Mouse (Mus musculus): ENCODE measurements at regions not wholly inside any gene's neighbourhood (a gene's known extent, or its start where the extent isn't known, plus 50 kb on each side); places are given as distances from the start of the nearest gene placed in this dataset.

- H3K27me3 ChIP-seq (ENCODE audit: control insufficient read depth in 1 of 2, insufficient read depth in 2 of 2, low read length in 2 of 2): no peaks in the 10 kb centered on the region; a peak in 1 of 4 replicates
- H3K4me3 ChIP-seq (ENCODE audit: control insufficient read depth in 1 of 2, insufficient read depth in 1 of 2, low read depth in 2 of 2, low read length in 2 of 2): no peak overlapping the region
- no peaks in the 10 kb centered on the region for H3K36me3 ChIP-seq (ENCODE audit: control insufficient read depth in 1 of 2, insufficient read depth in 2 of 2, low read length in 2 of 2)
- H3K4me1 ChIP-seq (ENCODE audit: control insufficient read depth in 1 of 2, insufficient read depth in 2 of 2, low read length in 2 of 2): no peaks in the 10 kb centered on the region
- no peaks in the 10 kb centered on the region for H3K79me2 ChIP-seq (ENCODE audit: control insufficient read depth, insufficient read depth, low read length, poor library complexity)
- H3K9ac ChIP-seq (ENCODE audit: control insufficient read depth, low read depth, low read length, poor library complexity, severe bottlenecking): no peak overlapping the region
- H3K27ac ChIP-seq (ENCODE audit: control insufficient read depth, low read depth, low read length): no peak overlapping the region
- TF ChIP-seq SIN3A (IDR thresholded peaks at IDR 0.05; ENCODE audit: low read length): no peak
- TF ChIP-seq ZC3H11A (IDR thresholded peaks at IDR 0.05; ENCODE audit: low read depth, low read length): no peak
- no peak for TF ChIP-seq BHLHE40 (IDR thresholded peaks at IDR 0.05; ENCODE audit: borderline replicate concordance, low read depth, low read length)
- TF ChIP-seq EP300 (IDR thresholded peaks at IDR 0.05; ENCODE audit: low read depth in 1 of 2, low read length in 2 of 2): no peak
- TF ChIP-seq MEF2A (IDR thresholded peaks at IDR 0.05; ENCODE audit: extremely low read depth, insufficient replicate concordance, low read depth, low read length, poor library complexity, severe bottlenecking): no peak
- TF ChIP-seq ZNF384 (IDR thresholded peaks at IDR 0.05; ENCODE audit: low read depth, low read length): no peak
- no peak for TF ChIP-seq GATA1 (IDR thresholded peaks at IDR 0.05; ENCODE audit: low read depth, low read length)
- TF ChIP-seq MXI1 (IDR thresholded peaks at IDR 0.05; ENCODE audit: low read depth, low read length): no peak
- no peak for TF ChIP-seq ZKSCAN1 (IDR thresholded peaks at IDR 0.05; ENCODE audit: low read depth, low read length)
- no peak for TF ChIP-seq USF1 (IDR thresholded peaks at IDR 0.05; ENCODE audit: low read depth, low read length)
- TF ChIP-seq MAFK (IDR thresholded peaks at IDR 0.05; ENCODE audit: borderline replicate concordance, low read depth, low read length): no peak
- TF ChIP-seq ELF1 (IDR thresholded peaks at IDR 0.05; ENCODE audit: low read depth, low read length): no peak
- no peak for TF ChIP-seq POLR2A (IDR thresholded peaks at IDR 0.05; ENCODE audit: control insufficient read depth in 1 of 2, insufficient read depth in 1 of 2, low read depth in 1 of 2, low read length in 2 of 2, poor library complexity in 1 of 2)
- TF ChIP-seq ETS1 (IDR thresholded peaks at IDR 0.05; ENCODE audit: low read depth, low read length): no peak
- no peaks in the 10 kb centered on the region for H3K9me3 ChIP-seq (replicated peaks; ENCODE audit: insufficient read depth, low read length)
- DNase-seq (ENCODE audit: low read depth, low spot score): no peak
These were observed 63.1 kb upstream of the Gdnf start for GRCm38 (mm10) chr15:7747586-7747985.

GRCm38 (mm10) chr15:7750441-7750840 lies 60.2 kb upstream of the Gdnf start:
- Histone ChIP-seq H3K9me3 (replicated peaks; ENCODE audit: insufficient read depth, low read length) (no peaks in the 10 kb centered on the region), H3K4me3 (ENCODE audit: control insufficient read depth in 1 of 2, insufficient read depth in 1 of 2, low read depth in 2 of 2, low read length in 2 of 2) (no peak overlapping the region), H3K79me2 (ENCODE audit: control insufficient read depth, insufficient read depth, low read length, poor library complexity) (no peaks in the 10 kb centered on the region), H3K9ac (ENCODE audit: control insufficient read depth, low read depth, low read length, poor library complexity, severe bottlenecking) (no peak overlapping the region), H3K36me3 (ENCODE audit: control insufficient read depth in 1 of 2, insufficient read depth in 2 of 2, low read length in 2 of 2) (no peaks in the 10 kb centered on the region), H3K27me3 (ENCODE audit: control insufficient read depth in 1 of 2, insufficient read depth in 2 of 2, low read length in 2 of 2) (no peaks in the 10 kb centered on the region; a peak in 2 of 4 replicates), H3K4me1 (ENCODE audit: control insufficient read depth in 1 of 2, insufficient read depth in 2 of 2, low read length in 2 of 2) (no peaks in the 10 kb centered on the region), H3K27ac (ENCODE audit: control insufficient read depth, low read depth, low read length) (no peak overlapping the region)
- TF ChIP-seq ZKSCAN1 (IDR thresholded peaks at IDR 0.05; ENCODE audit: low read depth, low read length) (no peak), RAD21 (IDR thresholded peaks at IDR 0.05; ENCODE audit: low read depth, low read length) (no peak), GABPA (IDR thresholded peaks at IDR 0.05; ENCODE audit: low read depth, low read length) (no peak), UBTF (IDR thresholded peaks at IDR 0.05; ENCODE audit: borderline replicate concordance, insufficient read depth, low read depth, low read length) (no peak), CHD2 (IDR thresholded peaks at IDR 0.05; ENCODE audit: low read length) (no peak), POLR2A (IDR thresholded peaks at IDR 0.05; ENCODE audit: control insufficient read depth in 1 of 2, insufficient read depth in 1 of 2, low read depth in 1 of 2, low read length in 2 of 2, poor library complexity in 1 of 2) (no peak), KAT2A (conservative IDR thresholded peaks at IDR 0.05; ENCODE audit: low read depth, low read length) (no peak), NELFE (IDR thresholded peaks at IDR 0.05; ENCODE audit: low read depth, low read length) (no peak)
- DNase-seq (ENCODE audit: low read depth, low spot score): no peak
